Mouse (Mus musculus): ENCODE data around the gene Nol10. TPM values are rescaled to one million over a fixed set of nuclear protein-coding genes. Genes with fewer than 3 reads are reported as not detected.
A peak's percentile ranks its signal among the peaks of the same experiment; 100 is the strongest.

The Nol10 gene
- polyA plus RNA-seq, 1 experiment from 2014 or later = 25.1 TPM

GRCm38 (mm10) chr12:17420168-17420810, 72.0 kb downstream of the Nol10 start:
- Histone ChIP-seq H3K27ac (no peak overlapping the region), H3K4me3 (no peak overlapping the region), H3K27me3 (no peaks in the 10 kb centered on the region), H3K4me1 (0 out of 2 replicates have a peak, but pooled peaks cover 3% of the 10 kb centered on the region), H3K9ac (no peak overlapping the region), H3K4me2 (no peak overlapping the region), H3K36me3 (peaks cover 44% of the 10 kb centered on the region), H3K9me3 (no peaks in the 10 kb centered on the region)
- WGBS = 14% methylated on average over 3 of the region's 3 CpGs
- no peak for ATAC-seq (ENCODE audit: borderline replicate concordance, extremely low read depth, low FRiP score, low TSS enrichment)

- Histone ChIP-seq H3K27ac (no peak overlapping the region), H3K9me3 (no peaks in the 10 kb centered on the region), H3K4me1 (no peaks in the 10 kb centered on the region), H3K4me2 (no peak overlapping the region), H3K9ac (no peak overlapping the region), H3K4me3 (no peak overlapping the region), H3K27me3 (no peaks in the 10 kb centered on the region), H3K36me3 (peaks cover 33% of the 10 kb centered on the region)
- ATAC-seq (ENCODE audit: borderline replicate concordance, extremely low read depth, low FRiP score, low TSS enrichment) = no peak
- 63% methylated on average over 11 of the region's 11 CpGs for WGBS
Observed at GRCm38 (mm10) chr12:17425254-17426169, 77.3 kb downstream of the Nol10 start.

- H3K27ac ChIP-seq = no peak overlapping the region
- no peaks in the 10 kb centered on the region for H3K4me1 ChIP-seq
- H3K4me3 ChIP-seq = no peak overlapping the region
- H3K9me3 ChIP-seq = no peaks in the 10 kb centered on the region
- H3K36me3 ChIP-seq = peaks cover 28% of the 10 kb centered on the region
- H3K27me3 ChIP-seq = no peaks in the 10 kb centered on the region
- H3K9ac ChIP-seq = no peak overlapping the region
- no peak overlapping the region for H3K4me2 ChIP-seq
- no peak for ATAC-seq (ENCODE audit: borderline replicate concordance, extremely low read depth, low FRiP score, low TSS enrichment)
- WGBS = 84% methylated on average over 3 of the region's 3 CpGs
Observed at GRCm38 (mm10) chr12:17426735-17427134, 78.5 kb downstream of the Nol10 start.

GRCm38 (mm10) chr12:17430578-17430977, 82.3 kb downstream of the Nol10 start:
- no peak overlapping the region for H3K27ac ChIP-seq
- no peak overlapping the region for H3K4me2 ChIP-seq
- H3K36me3 ChIP-seq = peaks cover 13% of the 10 kb centered on the region; the same call in 1 of the 2 replicates
- no peaks in the 10 kb centered on the region for H3K9me3 ChIP-seq
- no peak overlapping the region for H3K4me3 ChIP-seq
- 80% methylated on average over 2 of the region's 2 CpGs for WGBS
- H3K9ac ChIP-seq = no peak overlapping the region
- H3K27me3 ChIP-seq = no peaks in the 10 kb centered on the region
- ATAC-seq (ENCODE audit: borderline replicate concordance, extremely low read depth, low FRiP score, low TSS enrichment) = no peak
- H3K4me1 ChIP-seq = no peaks in the 10 kb centered on the region

- H3K4me3 ChIP-seq = no peak overlapping the region
- 54% methylated on average over 5 of the region's 5 CpGs for WGBS
- no peaks in the 10 kb centered on the region for H3K9me3 ChIP-seq
- H3K27me3 ChIP-seq = no peaks in the 10 kb centered on the region
- H3K27ac ChIP-seq = no peak overlapping the region
- H3K9ac ChIP-seq = no peak overlapping the region
- peaks cover 10% of the 10 kb centered on the region; the same call in 1 of the 2 replicates for H3K36me3 ChIP-seq
- no peak for ATAC-seq (ENCODE audit: borderline replicate concordance, extremely low read depth, low FRiP score, low TSS enrichment)
- no peaks in the 10 kb centered on the region for H3K4me1 ChIP-seq
- no peak overlapping the region for H3K4me2 ChIP-seq
Observed at GRCm38 (mm10) chr12:17431166-17431565, 82.9 kb downstream of the Nol10 start.

- no peak overlapping the region for H3K4me2 ChIP-seq
- ATAC-seq (ENCODE audit: borderline replicate concordance, extremely low read depth, low FRiP score, low TSS enrichment) = no peak
- 68% methylated on average over 4 of the region's 4 CpGs for WGBS
- no peak overlapping the region for H3K4me3 ChIP-seq
- H3K36me3 ChIP-seq = peaks cover 10% of the 10 kb centered on the region; the same call in 1 of the 2 replicates
- H3K9ac ChIP-seq = no peak overlapping the region
- H3K27me3 ChIP-seq = no peaks in the 10 kb centered on the region
- no peak overlapping the region for H3K27ac ChIP-seq
- no peaks in the 10 kb centered on the region for H3K4me1 ChIP-seq
- no peaks in the 10 kb centered on the region for H3K9me3 ChIP-seq
Observed at GRCm38 (mm10) chr12:17431812-17432332, 83.6 kb downstream of the Nol10 start.

- Histone ChIP-seq H3K27ac (no peak overlapping the region), H3K9ac (no peak overlapping the region), H3K9me3 (no peaks in the 10 kb centered on the region), H3K27me3 (no peaks in the 10 kb centered on the region), H3K4me1 (no peaks in the 10 kb centered on the region), H3K4me2 (no peak overlapping the region), H3K36me3 (peaks cover 7% of the 10 kb centered on the region; the same call in 1 of the 2 replicates), H3K4me3 (no peak overlapping the region)
- WGBS = 85% methylated on average over 4 of the region's 4 CpGs
- ATAC-seq (ENCODE audit: borderline replicate concordance, extremely low read depth, low FRiP score, low TSS enrichment) = no peak
Observed at GRCm38 (mm10) chr12:17433712-17434111, 85.5 kb downstream of the Nol10 start.

GRCm38 (mm10) chr12:17436471-17436870, 88.2 kb downstream of the Nol10 start:
- H3K4me2 ChIP-seq = no peak overlapping the region
- ATAC-seq (ENCODE audit: borderline replicate concordance, extremely low read depth, low FRiP score, low TSS enrichment) = no peak
- no peaks in the 10 kb centered on the region for H3K27me3 ChIP-seq
- H3K27ac ChIP-seq = no peak overlapping the region
- H3K4me1 ChIP-seq = peaks cover 10% of the 10 kb centered on the region
- WGBS = 74% methylated on average over 2 of the region's 2 CpGs
- no peak overlapping the region for H3K4me3 ChIP-seq
- no peaks in the 10 kb centered on the region for H3K9me3 ChIP-seq
- H3K9ac ChIP-seq = no peak overlapping the region
- no peaks in the 10 kb centered on the region for H3K36me3 ChIP-seq

GRCm38 (mm10) chr12:17440251-17440651, 92.0 kb downstream of the Nol10 start:
- H3K4me2 ChIP-seq = no peak overlapping the region
- peak; percentile 60 for ATAC-seq (ENCODE audit: borderline replicate concordance, extremely low read depth, low FRiP score, low TSS enrichment)
- no peak overlapping the region for H3K4me3 ChIP-seq
- no peaks in the 10 kb centered on the region for H3K36me3 ChIP-seq
- no peaks in the 10 kb centered on the region for H3K27me3 ChIP-seq
- H3K27ac ChIP-seq = peak overlapping the region; percentile 53
- no peaks in the 10 kb centered on the region for H3K9me3 ChIP-seq
- H3K9ac ChIP-seq = no peak overlapping the region
- H3K4me1 ChIP-seq = peaks cover 18% of the 10 kb centered on the region
- 44% methylated on average over 7 of the region's 7 CpGs for WGBS

- no peaks in the 10 kb centered on the region for H3K27me3 ChIP-seq
- H3K27ac ChIP-seq = no peak overlapping the region
- H3K36me3 ChIP-seq = no peaks in the 10 kb centered on the region
- H3K9ac ChIP-seq = no peak overlapping the region
- peaks cover 19% of the 10 kb centered on the region for H3K4me1 ChIP-seq
- no peak for ATAC-seq (ENCODE audit: borderline replicate concordance, extremely low read depth, low FRiP score, low TSS enrichment)
- no peaks in the 10 kb centered on the region for H3K9me3 ChIP-seq
- H3K4me3 ChIP-seq = no peak overlapping the region
- no peak overlapping the region for H3K4me2 ChIP-seq
- 72% methylated on average over 9 of the region's 9 CpGs for WGBS
Observed at GRCm38 (mm10) chr12:17441495-17441894, 93.2 kb downstream of the Nol10 start.

GRCm38 (mm10) chr12:17444406-17444805, 96.1 kb downstream of the Nol10 start:
- no peak for ATAC-seq (ENCODE audit: borderline replicate concordance, extremely low read depth, low FRiP score, low TSS enrichment)
- Histone ChIP-seq H3K9me3 (no peaks in the 10 kb centered on the region), H3K4me2 (no peak overlapping the region), H3K4me1 (peaks cover 19% of the 10 kb centered on the region), H3K27ac (0 out of 2 replicates have a peak overlapping the region, but pooled peaks have one; percentile 7), H3K4me3 (no peak overlapping the region), H3K27me3 (no peaks in the 10 kb centered on the region), H3K36me3 (no peaks in the 10 kb centered on the region), H3K9ac (no peak overlapping the region)
- WGBS = 60% methylated on average over 11 of the region's 11 CpGs

- Histone ChIP-seq H3K9me3 (no peaks in the 10 kb centered on the region), H3K36me3 (no peaks in the 10 kb centered on the region), H3K4me3 (no peak overlapping the region), H3K27me3 (no peaks in the 10 kb centered on the region), H3K27ac (no peak overlapping the region), H3K9ac (no peak overlapping the region), H3K4me2 (no peak overlapping the region), H3K4me1 (peaks cover 14% of the 10 kb centered on the region)
- no peak for ATAC-seq (ENCODE audit: borderline replicate concordance, extremely low read depth, low FRiP score, low TSS enrichment)
- WGBS = 81% methylated on average over 7 of the region's 7 CpGs
Observed at GRCm38 (mm10) chr12:17445251-17445650, 97.0 kb downstream of the Nol10 start.

Measured in lung, embryonic 15.5 days (tissue).